Mouse (Mus musculus) right cerebral cortex, postnatal 4 days (tissue): ENCODE measurements around the gene Myh11.
"Not testable (repeated sequence)": the region's sequence is repeated elsewhere in the genome, so short reads cannot be mapped to it uniquely, and the experiment has no call there.

Source experiments
- DNase-seq: peaks from one replicate; pipeline ENCODE4 v3.0.0-alpha.2; 2022

Gene Myh11

DNA sequence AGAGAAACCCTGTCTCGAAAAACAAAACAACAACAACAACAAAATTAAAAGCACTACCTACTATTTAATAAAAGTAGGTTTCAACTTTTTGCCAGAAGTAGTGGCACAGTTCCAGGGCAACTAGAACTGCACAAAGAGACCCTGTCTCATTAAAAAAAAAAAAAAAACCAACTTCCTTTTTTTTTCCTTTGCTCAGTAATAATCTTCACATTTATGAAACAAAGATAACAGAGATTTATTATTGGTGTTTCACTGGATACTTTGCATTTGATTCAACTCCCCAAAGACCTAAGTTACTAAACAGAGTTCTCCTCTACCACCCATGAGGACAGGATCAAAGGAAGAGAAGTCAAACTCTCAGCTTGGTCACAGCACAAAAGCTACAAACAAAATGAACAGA is 130.2 kb downstream of the Myh11 start:
- DNase-seq: no peak

DNA sequence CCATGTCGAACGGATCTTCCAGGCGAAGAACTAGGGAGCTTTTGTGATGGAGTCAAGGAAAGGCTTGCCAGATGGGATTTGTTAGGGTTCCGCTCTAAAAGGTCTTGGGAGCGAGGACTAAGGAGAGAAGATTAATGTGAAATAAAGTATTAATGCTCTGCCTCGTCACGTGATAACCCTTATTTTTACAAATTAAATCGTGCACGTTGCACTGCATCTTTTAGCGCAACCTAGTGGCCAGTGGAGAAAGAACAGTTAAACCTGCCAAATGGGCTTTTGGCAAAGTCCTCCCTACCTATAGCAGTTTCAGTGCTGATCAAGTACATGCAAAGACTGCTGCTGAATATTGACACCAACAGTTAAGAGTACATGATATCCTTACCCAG is 131.4 kb downstream of the Myh11 start:
- peak; percentile 55 for DNase-seq

DNA sequence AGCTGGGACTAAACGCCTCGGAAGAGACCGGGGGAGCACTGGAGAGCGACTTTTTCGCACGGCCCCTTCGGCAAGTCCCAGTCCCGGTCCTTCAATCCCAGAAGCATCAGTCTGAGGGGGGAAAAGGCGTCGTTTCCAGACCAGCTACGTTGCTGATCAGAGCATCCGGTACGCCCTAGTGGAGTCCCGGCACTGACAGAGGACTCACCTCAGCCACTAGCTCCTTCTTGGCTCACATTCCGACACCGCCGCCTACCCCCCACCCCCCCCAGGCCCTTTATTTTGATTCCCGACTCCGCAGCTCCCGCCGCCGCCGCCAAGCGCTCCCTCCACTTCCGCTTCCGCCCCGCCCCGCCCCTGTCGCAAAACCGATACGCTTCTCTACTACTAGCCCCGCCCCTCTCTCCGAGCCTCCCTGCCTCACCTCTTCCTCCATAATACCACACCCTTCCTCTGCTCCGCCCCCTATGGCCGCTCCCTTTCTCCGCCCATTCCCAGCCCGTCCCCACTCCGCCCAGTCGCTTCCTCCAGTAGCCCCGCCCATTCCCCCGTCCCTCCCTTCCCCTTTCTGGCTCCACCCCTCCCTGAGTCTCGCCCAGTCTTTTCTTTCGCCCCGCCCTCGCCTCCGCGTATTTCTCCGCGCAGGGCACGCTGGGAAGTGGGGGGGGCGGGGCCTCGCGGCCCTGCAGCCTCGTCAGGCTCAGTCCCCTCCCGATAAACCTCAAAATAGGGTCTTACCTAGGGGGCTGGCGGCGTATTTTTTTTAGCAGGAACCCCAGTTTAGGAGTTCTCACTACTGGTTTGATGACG is 132.0 kb downstream of the Myh11 start:
- peak; percentile 98 for DNase-seq

DNA sequence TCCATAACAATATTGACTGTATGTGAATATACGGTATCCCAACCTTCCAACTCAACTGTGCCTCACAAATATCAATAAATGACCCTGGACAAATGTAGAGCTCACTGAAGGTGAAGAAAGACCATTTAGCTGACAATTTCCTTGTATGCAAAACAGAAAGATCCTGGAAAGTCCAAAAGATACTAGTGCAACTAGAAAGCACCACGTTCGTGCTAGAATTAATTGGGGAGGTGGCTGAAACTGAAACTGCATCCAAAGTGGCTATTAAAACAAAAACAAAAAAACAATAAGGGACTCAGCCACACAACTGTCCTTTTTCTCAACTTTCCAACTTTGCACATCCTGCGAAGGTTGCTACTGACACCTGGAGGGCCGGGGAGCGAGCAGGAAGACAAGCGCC is 132.6 kb downstream of the Myh11 start:
- no peak for DNase-seq

DNA sequence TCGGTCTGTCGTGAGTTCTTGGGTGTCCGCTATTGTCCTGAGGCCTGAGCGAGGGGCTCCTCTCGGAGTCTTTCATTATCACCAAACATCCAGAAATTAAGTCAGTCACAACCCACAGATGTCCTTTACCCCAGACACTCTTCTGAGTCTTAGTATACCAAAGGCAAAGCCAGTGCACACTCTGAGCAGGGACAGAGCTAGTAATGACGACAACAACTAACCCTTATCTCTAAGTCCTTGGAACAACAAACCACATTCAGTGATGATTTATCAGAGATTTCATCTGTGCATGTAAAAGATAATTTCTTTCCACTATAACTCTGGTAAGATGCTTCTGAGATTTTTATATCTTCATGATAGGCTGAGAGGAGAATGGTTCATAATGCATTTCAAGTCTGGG is 134.9 kb downstream of the Myh11 start:
- no peak for DNase-seq

DNA sequence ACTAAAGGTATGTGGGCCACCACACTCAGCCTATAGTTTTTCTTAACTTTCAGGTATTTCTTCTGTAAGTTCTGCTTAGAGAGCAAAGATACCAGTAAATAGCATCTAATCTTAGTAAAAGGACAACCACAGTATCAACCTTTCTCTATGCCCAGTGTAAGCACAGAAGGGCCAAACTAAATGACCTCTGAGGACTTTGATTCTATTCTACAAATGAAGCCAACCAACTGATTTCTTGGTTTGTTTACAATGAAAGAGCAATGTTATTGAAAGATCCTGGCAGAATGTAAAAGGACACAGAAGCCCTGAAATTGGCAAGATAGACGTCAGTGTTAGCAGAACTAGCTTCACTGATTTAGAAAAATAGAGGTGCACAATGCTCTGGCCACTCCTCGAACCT is 135.5 kb downstream of the Myh11 start:
- not testable (repeated sequence) for DNase-seq

DNA sequence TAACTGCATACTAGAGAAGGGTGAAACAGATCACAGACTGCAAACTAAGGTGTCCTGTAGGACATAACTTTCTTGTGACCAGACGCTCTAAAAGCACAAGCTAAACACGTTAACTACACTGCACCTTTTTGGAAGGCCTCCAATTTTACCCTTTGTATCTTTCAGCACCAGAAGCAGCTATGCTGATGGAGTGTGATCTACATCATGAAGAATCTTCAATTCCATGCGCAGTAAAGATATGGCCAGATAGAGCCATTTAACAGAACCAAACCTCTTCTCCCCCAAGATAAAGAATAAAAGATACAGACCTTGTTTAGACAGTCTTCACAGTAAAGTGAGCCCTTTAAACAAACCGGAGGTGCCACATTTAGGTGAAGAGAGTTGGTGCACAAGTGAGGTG is 139.5 kb downstream of the Myh11 start:
- no peak for DNase-seq

DNA sequence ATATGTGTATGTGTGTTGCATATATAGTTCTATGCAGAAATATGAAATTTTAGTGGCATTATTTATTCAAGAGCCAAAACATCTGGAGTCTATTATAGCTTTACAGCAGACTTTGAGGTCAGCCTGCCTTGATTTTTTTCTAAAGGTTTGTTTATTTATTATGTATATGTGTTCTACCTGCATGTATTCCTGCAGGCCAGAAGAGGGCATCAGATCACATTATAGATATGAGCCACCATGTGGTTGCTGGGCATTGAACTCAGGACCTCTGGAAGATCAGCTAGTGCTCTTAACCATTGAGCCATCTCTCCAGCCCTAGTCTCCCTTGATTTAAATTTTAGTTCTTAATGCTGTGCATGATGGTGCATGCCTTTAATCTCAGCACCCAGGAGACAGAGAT is 143.5 kb downstream of the Myh11 start:
- no peak for DNase-seq
